In the genomic region with DNA sequence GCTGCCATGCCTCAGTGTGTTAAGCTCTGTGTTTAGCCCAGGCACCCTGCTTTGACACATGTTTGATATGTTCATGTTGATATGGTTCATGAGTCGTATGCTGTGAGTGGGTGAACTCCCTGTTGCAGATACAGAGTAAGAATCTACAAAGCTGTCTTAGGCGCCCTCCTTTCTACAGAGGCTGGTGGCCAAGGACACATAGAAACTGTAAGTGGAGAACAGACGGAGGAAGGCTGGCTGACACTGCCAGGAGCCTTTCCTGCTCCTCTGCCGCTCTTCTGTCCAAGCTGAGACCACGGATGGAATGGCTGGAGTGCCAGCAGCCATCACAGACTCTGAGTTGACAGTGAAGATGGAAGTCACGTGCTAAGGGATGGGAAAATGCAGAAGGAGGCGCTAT, we compare ENCODE assay signal across 11 mouse cellular contexts.
"Had no signal": no experiment of that assay in that cellular context is flagged by ENCODE, and none has a peak within 500 bp of the region (broad histone marks: within the 10 kb centered on the region; RNA-seq: fewer than 3 reads in every experiment).

No protein-coding gene starts in this region.

- H3K4me1 ChIP-seq: limb, embryonic 12.5 days; liver, embryonic 13.5 days; midbrain, embryonic 13.5 days had no signal

- H3K9me3 ChIP-seq: limb, embryonic 12.5 days; liver, embryonic 13.5 days; midbrain, embryonic 13.5 days had no signal

- H3K4me3 ChIP-seq: layer of hippocampus, adult 2 months; limb, embryonic 12.5 days; liver, embryonic 13.5 days; midbrain, embryonic 13.5 days had no signal

- ATAC-seq: intestine, postnatal 0 days; liver, postnatal 0 days; midbrain, embryonic 13.5 days had no signal

- H3K36me3 ChIP-seq: limb, embryonic 12.5 days; liver, embryonic 13.5 days; midbrain, embryonic 13.5 days had no signal

- H3K27ac ChIP-seq: layer of hippocampus, adult 2 months; limb, embryonic 12.5 days; liver, embryonic 13.5 days; midbrain, embryonic 13.5 days; stomach, postnatal 0 days had no signal

- DNase-seq: liver; liver, embryonic 13.5 days; liver, postnatal 0 days; right cerebral cortex, adult 18-20 months; right cerebral cortex, postnatal 25 days; thymus, postnatal 4 days had no signal

- H3K27me3 ChIP-seq: limb, embryonic 12.5 days; liver, embryonic 13.5 days; midbrain, embryonic 13.5 days had no signal

- H3K4me2 ChIP-seq: limb, embryonic 12.5 days; liver, embryonic 13.5 days; midbrain, embryonic 13.5 days had no signal

- H3K9ac ChIP-seq: limb, embryonic 12.5 days; liver, embryonic 13.5 days; liver, postnatal 0 days; midbrain, embryonic 13.5 days had no signal
